Mouse (Mus musculus): ENCODE measurements around the gene Decr2.
"Not testable (repeated sequence)": the region's sequence is repeated elsewhere in the genome, so short reads cannot be mapped to it uniquely, and the experiment has no call there.

The Decr2 gene

DNA sequence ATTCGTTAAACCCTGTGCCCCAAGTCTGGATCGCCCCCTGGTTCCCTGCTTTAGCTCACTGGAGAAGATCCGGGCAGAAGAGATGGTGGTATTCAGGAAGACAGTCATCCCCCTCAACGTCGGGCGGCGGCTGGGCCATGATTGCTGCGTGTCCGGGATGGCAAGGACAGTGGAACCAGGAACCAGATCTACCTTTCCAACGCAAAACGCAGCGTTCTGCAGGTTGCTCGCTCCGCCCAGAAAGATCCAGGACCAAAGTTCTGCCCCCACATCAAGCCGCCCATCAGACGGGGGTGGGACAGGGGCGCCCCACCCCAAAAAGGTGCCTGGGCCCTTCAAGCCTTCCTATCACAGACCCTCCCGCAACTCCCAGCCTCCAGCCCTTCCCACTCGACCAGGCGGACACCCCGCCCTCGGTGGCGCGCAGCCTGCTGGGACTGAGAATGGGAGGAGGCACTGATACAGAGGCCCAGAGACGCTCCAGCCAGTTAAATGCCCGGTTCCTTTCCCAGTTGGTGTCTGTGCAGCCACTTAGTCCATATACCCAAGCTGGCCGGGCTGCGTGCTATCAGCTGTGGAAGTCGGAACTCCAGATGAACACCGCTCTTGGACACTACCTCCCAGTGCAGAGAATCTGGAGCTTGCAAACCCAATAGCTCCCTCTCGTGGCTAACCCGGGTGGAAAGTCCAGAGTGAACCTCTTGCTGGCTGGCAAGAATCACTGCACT lies at the start of gene Decr2:
Gene Decr2 (minus strand): TSS at position 433 of the 728 bp plus-strand sequence.
- DNase-seq (ENCODE audit: low spot score) = peak; percentile 84

DNA sequence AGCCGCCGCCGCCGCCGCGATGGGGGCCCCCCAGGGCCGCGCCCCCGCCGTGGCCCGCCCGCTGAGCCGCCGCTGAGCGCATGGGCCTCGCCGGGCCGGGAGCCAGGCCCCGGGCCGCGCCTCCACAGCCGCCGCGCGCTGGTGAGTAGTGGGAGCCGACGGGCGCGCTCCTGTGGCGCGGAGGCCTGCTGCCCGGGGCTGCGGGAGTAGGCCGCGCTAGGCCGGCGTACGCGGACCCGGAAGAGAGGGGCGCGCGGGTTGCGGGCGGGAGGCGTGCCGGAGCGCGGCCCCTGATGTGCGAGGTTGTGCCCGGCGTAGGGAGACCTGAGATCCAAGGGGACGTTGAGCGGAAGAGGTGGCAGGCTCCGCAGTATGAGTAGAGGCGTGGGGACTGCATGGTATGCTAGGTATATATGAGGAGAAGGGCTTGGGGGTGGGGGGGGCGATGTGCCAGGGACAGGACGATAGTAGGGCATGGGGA lies 48.8 kb upstream of the Decr2 start:
- no peak for DNase-seq (ENCODE audit: low spot score)

DNA sequence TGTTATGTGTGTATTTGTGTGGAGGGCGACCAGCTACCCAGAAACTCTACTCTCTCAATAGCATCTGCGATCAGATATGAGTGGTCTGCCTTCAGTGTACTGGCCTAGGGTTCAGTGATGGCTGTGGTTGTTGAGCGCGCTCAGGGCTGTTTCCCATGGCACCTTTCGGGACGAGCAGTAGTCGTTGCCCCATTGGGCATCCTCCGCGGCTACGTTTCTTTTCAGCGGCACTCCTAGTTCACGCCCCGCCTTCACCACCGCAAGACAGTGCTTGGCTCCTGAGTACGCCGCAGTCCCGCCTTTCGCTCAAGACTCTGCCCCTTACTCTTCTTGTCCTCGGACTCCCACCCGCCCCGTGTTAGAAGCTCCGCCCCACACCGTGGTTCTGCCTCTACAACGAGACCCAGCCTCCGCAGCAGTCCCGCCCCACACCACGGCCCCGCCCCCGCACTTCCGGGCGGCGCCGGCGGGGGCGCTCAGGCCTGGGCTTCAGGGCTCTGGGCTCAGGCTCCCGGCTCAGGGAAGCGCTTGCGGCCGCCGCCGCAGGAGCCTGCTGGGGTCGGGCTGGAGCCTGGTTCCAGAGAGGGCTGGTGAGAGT lies 48.2 kb upstream of the Decr2 start, which contains the start of gene Axin1:
Gene Axin1 (plus strand): TSS at position 450 of the 598 bp plus-strand sequence.
- DNase-seq (ENCODE audit: low spot score) = peak; percentile 89

DNA sequence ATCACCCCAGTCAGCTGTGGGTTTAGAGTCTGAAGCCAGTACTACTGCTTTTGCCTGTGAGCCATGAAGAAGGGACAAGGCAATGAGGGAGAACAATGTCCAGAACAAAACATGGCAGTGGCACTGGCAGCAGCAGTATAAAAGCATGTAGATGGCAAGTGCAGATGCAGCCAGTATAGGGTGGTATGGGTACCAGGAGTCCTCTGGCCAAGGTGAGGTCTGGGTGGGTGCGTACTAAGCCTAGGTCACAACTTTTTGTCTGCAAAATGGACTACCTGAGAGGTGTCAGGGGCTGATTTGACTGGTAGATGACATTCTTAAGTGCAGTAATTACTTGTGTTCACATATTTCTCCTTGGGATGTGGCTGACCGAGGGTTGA lies 47.6 kb upstream of the Decr2 start:
- no peak for DNase-seq (ENCODE audit: low spot score)

DNA sequence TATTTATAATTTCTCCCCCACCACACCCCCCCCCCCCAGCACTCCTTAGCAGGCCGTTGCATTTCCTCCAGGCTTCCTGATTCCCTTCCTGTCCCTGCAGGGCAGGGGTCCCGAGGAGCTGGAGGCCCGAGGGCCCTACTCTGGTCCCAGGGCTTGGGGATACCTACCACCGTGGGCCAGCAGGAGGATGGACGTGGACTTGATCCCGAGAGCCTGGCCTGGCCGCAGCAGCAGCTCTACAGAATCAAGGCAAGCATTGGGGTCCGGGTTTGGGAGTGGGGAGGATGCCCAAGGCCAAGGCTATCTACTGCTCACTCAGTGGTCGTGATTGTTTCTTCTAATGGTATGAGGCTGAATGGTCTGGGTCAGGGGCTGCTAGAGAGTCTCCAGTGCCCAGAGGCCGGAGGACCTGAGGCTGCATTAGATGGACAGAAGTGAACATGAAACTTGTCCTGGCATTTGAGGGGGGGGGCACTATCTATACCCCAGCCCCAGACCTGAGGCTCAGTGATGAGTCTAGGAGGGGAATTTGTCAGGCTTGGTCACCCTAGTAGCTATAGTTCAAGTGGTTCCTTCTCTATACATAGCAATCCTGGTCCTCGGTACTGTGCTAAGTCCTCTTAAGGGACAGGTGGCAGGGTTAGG lies 47.1 kb upstream of the Decr2 start:
- no peak for DNase-seq (ENCODE audit: low spot score)

DNA sequence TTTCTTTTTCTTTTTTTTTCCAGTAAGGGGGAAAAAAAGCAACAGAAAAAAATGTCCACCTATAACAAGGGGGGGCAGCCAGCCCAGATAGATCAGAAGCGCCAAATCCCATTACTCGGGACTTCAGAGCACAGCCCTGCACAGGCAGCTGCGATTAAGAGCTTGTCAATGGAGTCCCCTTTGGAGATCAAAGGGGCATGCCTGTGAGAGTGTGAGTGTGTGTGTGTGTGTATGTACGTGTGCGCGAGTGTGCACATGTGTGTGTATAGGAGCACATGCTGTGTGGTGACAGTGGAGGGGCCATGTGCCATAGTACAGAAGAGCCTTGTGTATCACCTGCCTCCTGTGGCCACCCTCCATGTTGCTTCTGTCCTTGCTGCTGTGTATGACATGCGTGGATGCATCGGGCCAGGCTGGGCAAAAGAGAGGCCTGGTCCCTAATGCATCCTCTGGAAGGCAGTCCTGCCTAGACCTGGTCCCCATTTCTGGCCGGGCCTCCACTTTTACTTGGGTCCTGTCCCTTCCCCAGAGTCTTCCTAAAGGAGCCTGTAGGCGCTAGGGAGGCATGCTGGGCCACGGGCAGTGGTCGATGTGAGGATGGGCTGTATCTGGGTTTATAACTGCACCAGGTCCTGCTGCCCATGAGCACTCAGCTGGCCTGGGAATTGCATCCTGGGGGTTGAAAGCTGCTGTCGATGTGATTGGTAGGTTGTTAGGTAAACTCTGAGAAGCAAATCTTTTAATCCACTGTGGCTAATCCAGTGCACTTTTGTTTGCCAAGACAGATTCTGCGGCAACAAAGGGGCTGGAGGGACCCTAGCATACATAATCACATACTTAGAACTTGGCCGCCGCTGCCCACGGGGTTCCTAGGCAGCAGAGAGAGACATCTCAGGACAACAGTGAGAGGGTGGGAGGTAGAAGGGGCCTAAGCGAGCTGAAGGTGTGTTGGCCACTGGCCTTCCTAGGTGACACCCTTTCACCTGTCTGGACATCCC lies 42.0 kb upstream of the Decr2 start:
- no peak for DNase-seq (ENCODE audit: low spot score)

DNA sequence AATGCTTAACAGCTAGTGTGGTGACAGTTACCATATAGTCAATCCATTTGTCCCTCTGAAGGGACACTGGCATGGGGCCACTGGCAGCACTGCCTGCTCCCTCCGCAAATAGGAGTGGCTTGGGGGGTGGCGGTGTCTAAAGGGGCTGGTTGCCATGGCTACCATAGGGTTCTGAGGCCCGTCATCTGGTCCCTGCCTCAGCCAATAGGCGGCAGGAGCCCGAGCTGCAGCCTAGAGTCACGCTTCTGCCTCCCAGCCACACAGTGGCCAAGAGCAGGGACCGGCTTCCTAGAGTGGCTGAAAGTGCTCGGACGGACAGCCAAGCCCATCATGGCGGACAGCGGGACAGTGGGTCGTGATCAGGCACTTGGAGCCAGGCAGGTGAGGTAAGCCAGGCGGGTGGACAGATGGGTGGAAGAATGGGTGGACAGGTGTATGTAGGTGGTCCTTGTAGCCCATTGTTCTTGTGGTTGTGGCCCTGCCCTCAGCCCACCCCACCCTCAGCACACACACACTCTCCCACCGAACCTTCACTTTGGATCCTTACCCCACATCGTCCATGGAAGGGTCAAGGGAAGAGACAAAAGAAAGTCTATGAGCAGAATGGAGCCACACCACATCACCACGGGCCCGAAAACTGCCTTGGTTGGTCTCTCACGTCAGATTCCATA lies 41.1 kb upstream of the Decr2 start:
- DNase-seq (ENCODE audit: low spot score) = no peak

DNA sequence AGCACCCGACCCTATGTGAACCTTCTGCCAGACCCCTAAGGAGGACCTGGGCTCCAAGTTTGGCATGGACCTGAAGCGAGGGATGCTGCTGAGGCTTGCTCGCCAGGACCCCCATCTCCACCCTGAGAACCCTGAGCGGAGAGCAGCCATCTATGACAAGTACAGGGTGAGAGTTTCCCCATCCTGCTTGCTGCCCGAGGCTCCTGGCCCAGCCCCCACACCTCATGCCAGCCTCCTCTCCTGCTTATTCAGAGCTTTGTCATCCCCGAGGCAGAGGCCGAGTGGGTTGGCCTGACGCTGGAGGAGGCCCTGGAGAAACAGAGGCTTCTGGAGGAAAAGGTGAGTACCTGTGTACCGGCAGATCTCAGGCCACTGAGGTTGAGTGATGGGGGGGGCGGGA lies 35.1 kb upstream of the Decr2 start:
- DNase-seq (ENCODE audit: low spot score) = no peak

DNA sequence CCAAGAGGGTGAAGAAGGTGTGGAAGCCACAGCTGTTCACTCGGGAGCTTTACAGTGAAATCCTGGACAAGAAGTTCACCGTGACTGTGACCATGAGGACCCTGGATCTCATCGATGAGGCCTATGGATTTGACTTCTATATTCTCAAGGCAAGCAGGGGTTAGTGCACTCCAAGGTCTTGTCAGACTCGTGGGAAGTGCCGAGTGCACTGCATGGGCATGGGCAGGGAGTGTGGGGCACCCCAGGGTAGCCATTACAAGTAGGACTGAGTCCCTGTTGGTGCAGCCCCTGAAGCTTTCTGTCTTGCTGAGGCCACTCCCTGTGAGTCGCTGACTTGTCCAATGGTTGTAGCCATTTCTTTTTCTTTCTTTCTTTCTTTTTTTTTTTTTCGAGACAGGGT lies 34.4 kb upstream of the Decr2 start:
- DNase-seq (ENCODE audit: low spot score) = no peak

DNA sequence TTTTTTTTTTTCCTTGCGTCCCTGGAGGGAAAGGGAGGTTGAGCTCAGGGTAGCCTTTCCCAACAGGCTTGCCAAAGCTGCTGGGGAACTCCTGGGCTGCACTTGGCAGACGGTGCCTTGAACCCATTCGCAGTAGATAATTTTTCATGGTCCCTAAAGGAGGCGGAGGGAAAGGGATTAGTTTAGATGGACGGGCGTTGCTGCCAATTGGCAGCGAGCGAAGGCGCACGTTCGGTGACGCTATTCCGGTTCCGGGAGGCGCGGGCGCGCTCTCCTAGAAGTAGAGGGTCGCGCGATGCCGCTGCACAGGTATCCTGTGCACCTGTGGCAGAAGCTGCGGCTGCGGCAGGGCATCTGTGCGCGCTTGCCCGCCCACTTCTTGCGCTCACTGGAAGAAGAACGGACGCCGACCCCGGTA lies 33.1 kb upstream of the Decr2 start, which contains the start of gene Mrpl28:
Gene Mrpl28 (plus strand): TSS at position 234 of the 418 bp plus-strand sequence.
- DNase-seq (ENCODE audit: low spot score) = peak; percentile 78

DNA sequence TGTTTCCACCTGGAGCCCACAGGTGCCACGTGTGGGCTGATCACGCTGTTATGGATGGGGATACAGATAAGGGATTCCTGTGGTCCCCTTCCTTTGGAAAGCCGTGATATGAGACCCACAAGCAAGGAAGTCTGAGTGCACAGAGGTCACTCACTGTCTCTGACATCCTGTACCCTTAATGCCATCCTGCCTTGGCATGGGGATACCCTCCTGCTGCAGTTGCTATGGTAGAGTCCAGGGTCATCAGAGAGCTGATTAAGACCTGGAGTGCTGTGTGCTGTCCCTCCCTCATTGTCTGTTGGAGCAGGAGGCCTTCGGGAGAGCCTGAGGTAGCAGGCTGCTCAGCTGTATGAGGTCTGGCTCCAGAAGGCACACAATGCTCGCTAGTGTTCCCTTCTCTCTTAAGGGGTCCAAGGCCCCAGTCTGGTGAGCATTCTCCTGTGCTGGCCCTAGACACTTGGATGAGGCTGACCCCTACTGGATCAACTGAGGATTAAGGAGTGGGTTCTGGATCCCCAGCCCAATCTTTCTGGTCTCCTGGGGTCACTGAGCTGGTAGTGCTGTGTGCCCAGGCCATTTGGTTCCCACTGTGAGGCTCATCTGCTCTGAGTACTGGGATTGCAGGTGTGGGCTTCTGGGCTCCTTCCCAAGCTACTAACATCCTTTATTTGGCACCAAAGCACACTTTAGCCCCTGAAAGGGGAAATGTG lies 32.4 kb upstream of the Decr2 start:
- no peak for DNase-seq (ENCODE audit: low spot score)

DNA sequence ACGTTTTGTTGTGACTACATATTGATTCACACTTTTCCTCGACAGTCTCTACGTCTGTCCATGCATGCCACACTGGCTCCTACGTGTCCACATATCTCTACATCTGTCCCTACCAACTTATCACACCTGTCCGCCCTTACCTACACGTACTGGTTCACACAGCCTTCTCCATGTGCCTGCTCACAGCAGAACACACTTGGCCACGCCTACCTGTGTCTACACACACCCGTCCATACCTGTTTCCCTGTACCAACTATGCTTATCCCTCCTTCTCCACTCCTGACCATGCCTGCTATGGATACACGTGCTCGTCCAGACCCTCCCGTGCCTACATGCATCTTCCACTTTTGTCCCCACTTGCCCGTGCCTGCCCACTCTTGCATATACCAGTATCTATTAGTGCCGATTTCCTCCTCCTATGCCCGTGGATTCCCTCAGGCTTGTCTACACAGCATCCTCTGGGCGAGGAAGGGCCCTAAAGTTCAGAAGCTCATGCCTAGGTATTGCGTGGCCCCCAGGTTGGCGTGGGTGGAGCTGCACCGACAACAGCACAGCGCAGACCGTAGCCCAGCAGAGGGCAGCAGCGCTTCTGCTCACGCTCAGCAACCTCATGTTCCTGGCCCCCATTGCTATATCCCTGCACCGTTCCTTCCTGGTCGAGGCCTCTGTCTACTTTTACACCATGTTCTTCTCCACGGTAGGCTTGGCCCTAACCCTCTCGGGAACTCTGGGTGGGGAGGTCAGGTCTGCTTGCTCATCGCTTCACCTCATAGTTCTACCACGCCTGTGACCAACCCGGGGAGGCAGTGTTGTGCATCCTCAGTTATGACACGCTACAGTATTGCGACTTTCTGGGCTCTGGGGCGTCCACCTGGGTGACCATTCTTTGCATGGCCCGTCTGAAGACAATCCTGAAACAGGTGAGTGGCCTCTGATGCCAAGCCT lies 29.9 kb upstream of the Decr2 start:
- peak; percentile 31 for DNase-seq (ENCODE audit: low spot score)

DNA sequence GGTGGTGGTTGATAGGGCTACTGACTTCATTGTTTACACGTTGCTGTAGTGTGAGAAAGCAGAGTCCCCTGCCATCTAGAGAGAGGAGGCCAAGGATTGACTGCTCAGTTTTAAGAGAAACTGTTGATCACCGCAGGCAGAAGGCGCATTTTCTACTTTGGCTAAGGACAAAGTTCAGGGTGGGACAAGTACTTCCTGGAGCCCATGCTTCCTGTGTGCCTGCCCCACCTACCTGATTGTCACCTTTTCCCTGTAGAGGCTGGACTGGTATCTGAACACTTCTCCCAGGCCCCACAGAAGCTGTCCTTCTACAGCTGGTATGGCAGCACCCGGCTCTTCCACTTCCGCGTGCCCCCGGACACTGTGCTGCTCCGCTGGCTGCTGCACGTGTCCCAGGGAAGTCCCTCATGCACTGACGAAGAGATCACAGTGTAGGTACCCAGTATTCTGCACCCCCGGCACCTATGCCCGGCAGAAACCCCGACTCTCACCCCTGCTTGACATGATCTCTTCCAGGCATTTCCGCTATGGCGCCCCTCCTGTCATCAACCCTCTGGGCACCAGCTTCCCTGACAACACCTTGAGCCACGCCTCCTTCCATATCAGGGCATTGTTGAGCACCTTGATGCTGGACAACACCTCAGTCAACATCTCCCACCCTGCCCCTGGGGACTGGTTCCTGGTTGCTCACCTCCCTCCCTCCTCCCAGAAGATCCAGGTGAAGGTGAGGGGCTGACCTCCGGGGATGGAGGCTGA lies 26.5 kb upstream of the Decr2 start:
- no peak for DNase-seq (ENCODE audit: low spot score)

DNA sequence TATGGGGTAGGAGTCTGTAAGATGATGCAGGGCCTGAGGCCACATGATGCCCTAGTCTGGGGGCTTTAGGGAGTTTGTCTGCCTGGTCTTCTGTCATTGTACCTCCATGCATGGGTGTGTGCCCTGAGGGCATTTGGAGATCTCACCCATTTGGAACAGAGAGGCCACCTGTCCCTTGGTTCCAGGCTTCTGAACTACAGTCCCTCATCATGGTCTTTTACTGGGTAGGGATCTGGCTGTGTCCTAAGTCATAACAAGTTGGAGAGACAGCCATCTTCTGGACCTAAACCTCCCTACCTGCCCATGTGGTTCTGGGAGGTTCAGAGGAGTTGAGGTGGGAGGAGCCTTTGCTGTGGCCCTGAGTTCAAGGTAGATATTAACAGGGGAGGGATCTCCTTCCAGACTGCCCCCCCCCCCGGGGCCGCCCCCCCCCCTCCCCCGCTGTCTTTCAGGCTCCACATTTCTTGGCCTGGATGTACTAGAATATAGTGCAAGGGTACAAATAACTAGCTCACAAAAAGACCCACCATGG lies 25.9 kb upstream of the Decr2 start:
- DNase-seq (ENCODE audit: low spot score) = no peak

DNA sequence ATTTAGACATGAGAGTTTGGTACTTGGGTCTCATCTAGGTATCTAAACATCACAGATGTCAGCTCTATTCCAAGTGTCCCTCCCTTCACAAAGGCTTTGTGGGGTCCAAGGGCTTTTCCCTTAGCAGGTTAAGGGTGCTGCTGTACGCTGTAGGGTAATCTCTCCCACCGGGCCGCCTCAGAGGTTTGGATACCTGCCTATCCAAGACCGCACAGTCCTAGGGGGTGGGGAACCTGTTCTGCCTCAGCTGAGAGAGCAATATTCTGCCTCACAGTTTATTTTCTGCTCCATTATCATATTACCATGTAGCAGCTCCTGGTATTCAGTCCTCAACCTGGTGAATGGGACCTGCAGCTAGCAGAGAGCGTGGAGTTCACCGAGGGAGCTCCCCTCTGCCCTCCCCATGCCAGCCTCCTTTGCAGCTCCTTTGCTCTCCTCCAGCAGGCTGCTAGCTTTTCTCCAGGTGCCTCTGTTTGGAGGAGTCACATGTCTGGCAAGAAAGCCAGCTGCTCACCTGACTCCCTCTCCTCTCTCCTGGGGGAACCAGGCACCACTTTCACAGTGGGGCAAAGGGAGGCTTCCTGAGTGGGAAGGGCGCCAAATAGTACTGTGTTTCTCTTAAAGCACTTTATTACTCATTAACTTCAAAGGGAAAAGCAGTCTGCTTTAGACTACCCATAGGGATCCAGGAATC lies 25.2 kb upstream of the Decr2 start:
- no peak for DNase-seq (ENCODE audit: low spot score)

DNA sequence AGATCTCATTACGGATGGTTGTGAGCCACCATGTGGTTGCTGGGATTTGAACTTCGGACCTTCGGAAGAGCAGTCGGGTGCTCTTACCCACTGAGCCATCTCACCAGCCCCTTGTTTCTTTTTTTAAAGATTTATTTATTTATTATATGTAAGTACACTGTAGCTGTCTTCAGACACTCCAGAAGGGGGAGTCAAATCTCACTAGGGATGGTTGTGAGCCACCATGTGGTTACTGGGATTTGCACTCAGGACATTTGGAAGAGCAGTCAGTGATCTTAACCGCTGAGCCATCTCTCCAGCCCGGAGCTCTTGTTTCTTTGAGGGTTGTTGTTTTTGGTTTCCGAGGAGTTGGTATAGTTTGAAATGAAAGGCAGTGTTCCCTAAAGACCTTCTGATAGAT lies 24.3 kb upstream of the Decr2 start:
- not testable (repeated sequence) for DNase-seq (ENCODE audit: low spot score)

DNA sequence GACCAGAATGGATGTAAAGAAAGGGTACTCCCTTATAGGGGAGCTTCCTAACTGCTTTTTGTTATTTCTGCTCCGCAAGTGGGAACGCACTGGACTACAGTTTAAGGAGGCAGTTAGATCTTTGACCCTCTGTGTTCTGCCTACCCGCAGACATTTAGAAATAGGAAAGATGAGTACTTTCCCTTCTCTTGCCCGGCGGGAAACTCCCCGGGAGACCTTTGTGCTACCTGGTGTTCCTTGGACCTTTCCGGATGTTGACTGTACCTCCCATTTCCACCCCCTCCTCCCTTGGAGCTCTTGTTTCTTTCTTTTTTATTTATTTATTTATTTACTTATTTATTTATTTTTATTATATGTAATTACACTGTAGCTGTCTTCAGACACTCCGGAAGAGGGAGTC lies 23.9 kb upstream of the Decr2 start:
- DNase-seq (ENCODE audit: low spot score) = no peak

Measured in ovary, postnatal 14 days (tissue).